Mouse (Mus musculus): ENCODE measurements around the gene Tfpi2. TPM values are rescaled to one million over a fixed set of nuclear protein-coding genes. Genes with fewer than 3 reads are reported as not detected.
A peak's percentile ranks its signal among the peaks of the same experiment; 100 is the strongest.

Gene Tfpi2
- polyA plus RNA-seq (2015; fragmentation: Nextera tagmentation; extraction: Ambion mirVana), result 1.2 and 1.5 TPM in 2 replicates

GRCm38 (mm10) chr6:3988750-3989149 lies at the start of gene Tfpi2:
Gene Tfpi2 (minus strand): TSS chr6:3988919.
- Histone ChIP-seq H3K36me3 (no peaks in the 10 kb centered on the region), H3K4me1 (0 out of 2 replicates have a peak, but pooled peaks cover 2% of the 10 kb centered on the region), H3K27ac (no peak within 1 kb of the TSS), H3K4me2 (replicated peaks) (no peak within 1 kb of the TSS), H3K27me3 (no peaks in the 10 kb centered on the region), H3K9me3 (no peaks in the 10 kb centered on the region), H3K4me3 (no peak within 1 kb of the TSS), H3K9ac (no peak within 1 kb of the TSS)
- no peak for ATAC-seq (ENCODE audit: low FRiP score, low read depth)
- WGBS, result 82% methylated on average over 3 of the region's 3 CpGs

DNA sequence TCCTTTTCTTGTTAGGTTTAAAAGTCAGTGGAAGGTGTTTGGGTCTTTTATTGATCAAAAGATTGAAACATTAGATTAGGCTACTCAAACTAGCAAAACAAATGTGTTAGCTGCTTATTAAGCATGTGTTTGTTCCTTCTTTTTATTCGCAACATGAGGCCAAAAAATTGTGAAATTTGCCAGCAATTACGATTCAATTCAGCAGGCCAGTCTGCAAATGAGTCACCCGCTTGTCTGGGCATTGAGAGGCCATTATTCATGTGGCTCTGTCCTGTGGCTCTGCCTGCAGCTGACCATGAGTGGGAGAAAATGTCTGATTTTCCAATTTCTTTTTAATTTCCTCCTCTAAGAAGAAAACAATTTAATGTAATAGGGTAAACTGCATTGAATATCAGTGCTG lies 42.2 kb upstream of the Tfpi2 start:
- H3K4me3 ChIP-seq, result no peak overlapping the region
- no peaks in the 10 kb centered on the region for H3K9me3 ChIP-seq
- no peak overlapping the region for H3K9ac ChIP-seq
- no peaks in the 10 kb centered on the region for H3K27me3 ChIP-seq
- ATAC-seq (ENCODE audit: low FRiP score, low read depth), result no peak
- no peak overlapping the region for H3K4me2 ChIP-seq (replicated peaks)
- H3K36me3 ChIP-seq, result no peaks in the 10 kb centered on the region
- H3K4me1 ChIP-seq, result no peaks in the 10 kb centered on the region
- 82% methylated on average over 3 of the region's 3 CpGs for WGBS
- H3K27ac ChIP-seq, result no peak overlapping the region

DNA sequence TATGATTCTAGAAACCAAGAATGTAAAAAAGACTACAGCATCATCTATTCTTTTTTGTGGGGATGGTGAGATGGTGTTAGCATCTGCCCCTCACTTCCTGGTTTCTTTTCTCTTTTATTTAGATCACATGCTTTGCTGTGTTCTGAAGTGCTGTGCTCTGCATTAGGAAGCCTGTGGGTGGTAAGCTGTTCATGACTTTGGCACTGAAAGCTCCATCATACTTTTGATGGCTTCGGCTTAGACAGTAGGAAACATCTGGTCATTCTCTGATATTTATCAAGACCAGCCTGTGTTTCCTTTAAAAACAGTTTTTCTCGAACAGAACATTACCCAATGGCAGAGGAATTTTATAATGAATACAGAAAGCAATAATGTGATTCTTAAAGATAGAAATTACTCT lies 37.6 kb upstream of the Tfpi2 start:
- Histone ChIP-seq H3K9me3 (no peaks in the 10 kb centered on the region), H3K4me2 (replicated peaks) (no peak overlapping the region), H3K9ac (no peak overlapping the region), H3K36me3 (no peaks in the 10 kb centered on the region), H3K4me3 (no peak overlapping the region), H3K27me3 (no peaks in the 10 kb centered on the region), H3K27ac (no peak overlapping the region), H3K4me1 (no peaks in the 10 kb centered on the region)
- 49% methylated on average over 2 of the region's 2 CpGs for WGBS
- ATAC-seq (ENCODE audit: low FRiP score, low read depth), result no peak

DNA sequence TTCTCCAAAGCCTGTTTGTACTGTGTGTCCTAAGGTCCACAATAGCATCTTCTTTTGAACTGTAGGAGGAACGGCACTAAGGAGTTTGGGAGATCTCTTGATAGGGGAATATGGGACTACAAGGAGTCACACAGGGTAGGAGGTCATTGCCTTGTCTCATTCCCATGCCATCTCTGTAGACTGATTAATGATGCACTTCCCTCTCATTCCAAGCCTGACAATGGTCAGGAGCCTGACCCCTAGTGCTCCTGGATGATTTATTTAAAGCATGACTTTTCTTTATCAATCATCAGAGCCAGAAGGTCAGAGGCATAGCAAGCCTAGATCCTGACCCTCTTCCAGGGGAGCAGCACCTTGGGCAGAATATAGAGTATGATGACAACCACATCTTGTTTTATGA lies 33.9 kb upstream of the Tfpi2 start:
- H3K27ac ChIP-seq, result no peak overlapping the region
- H3K36me3 ChIP-seq, result no peaks in the 10 kb centered on the region
- ATAC-seq (ENCODE audit: low FRiP score, low read depth), result no peak
- 53% methylated on average over 1 of the region's 1 CpGs for WGBS
- H3K4me3 ChIP-seq, result no peak overlapping the region
- H3K4me1 ChIP-seq, result no peaks in the 10 kb centered on the region
- no peak overlapping the region for H3K9ac ChIP-seq
- no peak overlapping the region for H3K4me2 ChIP-seq (replicated peaks)
- H3K9me3 ChIP-seq, result no peaks in the 10 kb centered on the region
- no peaks in the 10 kb centered on the region for H3K27me3 ChIP-seq

GRCm38 (mm10) chr6:4009548-4009947 lies 20.8 kb upstream of the Tfpi2 start:
- no peak for ATAC-seq (ENCODE audit: low FRiP score, low read depth)
- H3K4me2 ChIP-seq (replicated peaks), result no peak overlapping the region
- H3K36me3 ChIP-seq, result no peaks in the 10 kb centered on the region
- no peaks in the 10 kb centered on the region for H3K27me3 ChIP-seq
- no peaks in the 10 kb centered on the region for H3K9me3 ChIP-seq
- no peak overlapping the region for H3K9ac ChIP-seq
- H3K27ac ChIP-seq, result no peak overlapping the region
- H3K4me3 ChIP-seq, result no peak overlapping the region
- peaks cover 4% of the 10 kb centered on the region; the same call in 1 of the 2 replicates for H3K4me1 ChIP-seq

DNA sequence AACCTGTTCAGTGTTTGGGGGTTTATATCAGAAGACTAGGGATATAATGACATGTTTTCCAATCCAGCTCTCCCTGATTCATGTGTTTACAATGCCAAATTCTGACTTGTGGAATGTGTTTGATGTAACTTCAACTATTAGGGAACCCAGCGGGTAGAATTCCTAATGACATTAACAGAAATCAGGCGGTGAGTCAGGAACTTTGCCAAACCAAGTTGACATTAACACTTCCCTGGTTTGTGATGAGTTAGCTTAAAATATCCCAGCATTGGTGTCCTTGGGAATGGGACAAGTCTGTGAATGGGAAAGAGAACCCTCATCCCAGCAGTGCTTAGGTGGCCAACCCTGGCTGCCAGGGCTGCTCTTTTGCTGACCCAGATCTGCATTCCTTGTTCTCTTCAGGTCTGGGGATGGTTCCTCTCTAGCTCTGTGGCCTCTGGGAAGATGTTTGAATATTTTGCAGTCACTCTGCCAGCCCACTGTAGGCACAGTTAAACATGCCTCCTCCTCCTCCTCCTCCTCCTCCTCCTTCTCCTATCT lies 19.9 kb upstream of the Tfpi2 start:
- Histone ChIP-seq H3K4me2 (replicated peaks) (no peak overlapping the region), H3K36me3 (no peaks in the 10 kb centered on the region), H3K27me3 (no peaks in the 10 kb centered on the region), H3K4me3 (no peak overlapping the region), H3K4me1 (peaks cover 11% of the 10 kb centered on the region; the same call in 1 of the 2 replicates), H3K9ac (no peak overlapping the region), H3K9me3 (no peaks in the 10 kb centered on the region), H3K27ac (no peak overlapping the region)
- no peak for ATAC-seq (ENCODE audit: low FRiP score, low read depth)
- WGBS, result 53% methylated on average over 2 of the region's 2 CpGs

- Histone ChIP-seq H3K4me2 (replicated peaks) (peak overlapping the region; percentile 75), H3K27ac (no peak overlapping the region), H3K36me3 (no peaks in the 10 kb centered on the region), H3K9me3 (no peaks in the 10 kb centered on the region), H3K27me3 (no peaks in the 10 kb centered on the region), H3K4me3 (peak overlapping the region; percentile 52), H3K4me1 (peaks cover 20% of the 10 kb centered on the region), H3K9ac (no peak overlapping the region)
- no peak; the same call in 1 of the 2 replicates for ATAC-seq (ENCODE audit: low FRiP score, low read depth)
- 81% methylated on average over 2 of the region's 2 CpGs for WGBS
These were observed 16.1 kb upstream of the Tfpi2 start for GRCm38 (mm10) chr6:4004808-4005207.

GRCm38 (mm10) chr6:4003890-4004306 lies 15.2 kb upstream of the Tfpi2 start, which contains the start of gene Gng11:
Gene Gng11 (plus strand): TSS chr6:4003904.
- Histone ChIP-seq H3K27ac (peak within 1 kb of the TSS; percentile 77), H3K4me3 (peak within 1 kb of the TSS; percentile 52), H3K27me3 (no peaks in the 10 kb centered on the region), H3K4me1 (peaks cover 20% of the 10 kb centered on the region), H3K4me2 (replicated peaks) (peak within 1 kb of the TSS; percentile 75), H3K9me3 (no peaks in the 10 kb centered on the region), H3K9ac (peak within 1 kb of the TSS; percentile 75), H3K36me3 (no peaks in the 10 kb centered on the region)
- 0% methylated on average over 19 of the region's 19 CpGs for WGBS
- ATAC-seq (ENCODE audit: low FRiP score, low read depth), result peak; percentile 79

- peak; percentile 24; the same call in 1 of the 2 replicates for ATAC-seq (ENCODE audit: low FRiP score, low read depth)
- Histone ChIP-seq H3K4me2 (replicated peaks) (peak overlapping the region; percentile 75), H3K27me3 (no peaks in the 10 kb centered on the region), H3K4me3 (peak overlapping the region; percentile 52), H3K9ac (no peak overlapping the region), H3K9me3 (no peaks in the 10 kb centered on the region), H3K36me3 (no peaks in the 10 kb centered on the region), H3K4me1 (peaks cover 20% of the 10 kb centered on the region), H3K27ac (peak overlapping the region; percentile 77; the same call in 1 of the 2 replicates)
- WGBS, result 27% methylated on average over 4 of the region's 4 CpGs
These were observed 14.7 kb upstream of the Tfpi2 start for GRCm38 (mm10) chr6:4003445-4003844.

- Histone ChIP-seq H3K9me3 (no peaks in the 10 kb centered on the region), H3K4me3 (no peak overlapping the region), H3K27me3 (no peaks in the 10 kb centered on the region), H3K27ac (no peak overlapping the region), H3K4me2 (replicated peaks) (no peak overlapping the region), H3K36me3 (no peaks in the 10 kb centered on the region), H3K4me1 (peaks cover 20% of the 10 kb centered on the region), H3K9ac (no peak overlapping the region)
- no peak for ATAC-seq (ENCODE audit: low FRiP score, low read depth)
- WGBS, result 73% methylated on average over 3 of the region's 3 CpGs
These were observed 12.0 kb upstream of the Tfpi2 start for GRCm38 (mm10) chr6:4000716-4001115.

DNA sequence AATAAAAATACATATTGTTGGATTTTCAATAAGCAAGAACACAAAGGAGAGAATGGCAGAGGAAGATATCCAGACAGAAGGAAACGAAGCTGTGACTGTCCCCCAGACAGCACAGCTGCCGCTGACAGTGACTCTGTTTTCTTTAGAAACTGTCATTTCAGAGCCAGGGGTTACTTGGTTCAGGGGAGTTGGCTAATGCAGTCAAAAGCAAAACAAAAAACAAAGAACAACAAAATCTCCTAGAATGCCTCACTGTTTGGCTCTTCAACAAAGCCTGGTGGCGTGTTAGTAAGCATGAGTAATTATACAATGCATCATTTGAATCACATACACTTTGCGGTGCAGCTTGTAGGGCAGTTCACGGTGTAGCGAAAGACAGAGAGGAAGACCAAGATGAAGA lies 10.6 kb upstream of the Tfpi2 start:
- Histone ChIP-seq H3K4me1 (peaks cover 13% of the 10 kb centered on the region), H3K4me2 (replicated peaks) (no peak overlapping the region), H3K9me3 (no peaks in the 10 kb centered on the region), H3K27me3 (no peaks in the 10 kb centered on the region), H3K36me3 (no peaks in the 10 kb centered on the region), H3K27ac (no peak overlapping the region), H3K9ac (no peak overlapping the region), H3K4me3 (no peak overlapping the region)
- ATAC-seq (ENCODE audit: low FRiP score, low read depth), result no peak
- WGBS, result 81% methylated on average over 6 of the region's 6 CpGs

DNA sequence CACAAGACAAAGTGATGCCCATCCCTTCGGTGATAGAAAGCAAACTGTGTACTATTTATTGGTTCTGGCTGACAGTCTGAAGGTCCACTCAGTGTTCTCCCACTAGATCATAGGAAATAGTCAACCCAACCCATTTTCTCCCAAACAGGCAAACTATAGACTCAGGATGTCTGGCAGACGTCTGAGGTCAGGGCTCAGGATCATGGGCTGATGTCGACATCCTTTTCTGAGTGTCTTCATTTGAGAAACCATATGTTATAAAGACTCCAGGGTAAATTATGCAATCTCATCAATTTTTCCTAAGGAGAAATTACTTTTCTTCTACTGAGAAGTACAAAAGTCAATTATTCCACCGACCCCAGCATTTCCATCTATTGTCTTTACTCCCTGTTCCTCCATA lies 9.4 kb upstream of the Tfpi2 start:
- Histone ChIP-seq H3K4me3 (no peak overlapping the region), H3K9me3 (no peaks in the 10 kb centered on the region), H3K27me3 (no peaks in the 10 kb centered on the region), H3K36me3 (no peaks in the 10 kb centered on the region), H3K9ac (no peak overlapping the region), H3K4me1 (peaks cover 11% of the 10 kb centered on the region), H3K27ac (no peak overlapping the region), H3K4me2 (replicated peaks) (no peak overlapping the region)
- ATAC-seq (ENCODE audit: low FRiP score, low read depth), result no peak
- 79% methylated on average over 4 of the region's 4 CpGs for WGBS

- Histone ChIP-seq H3K4me1 (0 out of 2 replicates have a peak, but pooled peaks cover 7% of the 10 kb centered on the region), H3K9ac (no peak within 1 kb of the TSS), H3K36me3 (no peaks in the 10 kb centered on the region), H3K9me3 (no peaks in the 10 kb centered on the region), H3K4me2 (replicated peaks) (no peak within 1 kb of the TSS), H3K27ac (no peak within 1 kb of the TSS), H3K27me3 (no peaks in the 10 kb centered on the region), H3K4me3 (no peak within 1 kb of the TSS)
- WGBS, result 75% methylated on average over 6 of the region's 6 CpGs
- ATAC-seq (ENCODE audit: low FRiP score, low read depth), result no peak
These were observed 4.8 kb upstream of the Tfpi2 start, which contains the start of gene Gngt1 for GRCm38 (mm10) chr6:3993492-3993891. Gene Gngt1 (plus strand): TSS chr6:3993792.

Measured in limb, embryonic 13.5 days (tissue).